Mouse (Mus musculus): Measurements from ENCODE around the gene Olfr1191-ps1. TPM values are rescaled to one million over a fixed set of nuclear protein-coding genes. Genes with fewer than 3 reads are reported as not detected.
"Not testable (repeated sequence)": the region's sequence is repeated elsewhere in the genome, so short reads cannot be mapped to it uniquely, and the experiment has no call there.

The Olfr1191-ps1 gene
- under 1 TPM in 1 of 2 experiments, not detected in 1; 0.05 TPM for total RNA-seq (2021)
- long read RNA-seq, experiment 1: 0 reads
- long read RNA-seq, experiment 2: 0 reads

DNA sequence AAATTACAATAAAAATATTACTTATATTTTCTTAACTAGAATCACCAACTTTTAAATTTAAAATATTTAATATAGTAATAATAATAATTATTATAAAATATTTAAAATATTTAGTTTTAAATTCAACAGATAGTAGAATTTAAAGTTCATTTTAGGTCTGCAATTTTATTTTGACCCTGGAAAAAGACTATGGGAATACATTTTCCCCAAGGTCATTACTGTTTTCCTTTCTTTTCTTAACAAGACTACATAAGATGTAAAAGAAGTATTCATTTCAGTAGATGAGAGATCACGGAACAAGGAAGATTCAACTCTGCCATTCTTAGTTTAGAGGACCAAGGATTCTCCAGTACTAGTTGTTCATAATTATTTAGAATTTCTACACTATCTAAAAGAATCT, at the start of gene Olfr1191-ps1:
Gene Olfr1191-ps1 (plus strand): TSS at position 301 of the 400 bp plus-strand sequence.
- not testable (repeated sequence) for DNase-seq

DNA sequence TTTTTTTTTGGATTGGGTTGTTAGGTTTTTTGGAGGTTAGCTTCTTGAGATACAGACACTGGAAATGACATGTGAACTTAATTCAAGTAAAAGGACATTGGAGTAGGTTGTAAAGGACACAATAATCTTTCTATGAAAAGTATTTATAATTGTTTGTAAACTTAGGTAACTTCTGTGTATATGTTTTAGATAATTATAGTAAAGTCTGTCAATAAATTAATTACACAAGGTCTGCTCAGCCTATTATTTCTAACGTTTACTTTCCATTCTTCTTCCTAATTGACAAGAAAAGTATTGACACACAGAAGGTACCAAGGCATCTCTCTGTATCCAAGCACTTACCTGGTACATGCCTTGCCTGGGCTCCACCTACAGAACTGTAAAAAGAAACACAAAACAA, 7.9 kb downstream of the Olfr1191-ps1 start, which contains the start of gene Olfr1192-ps1:
Gene Olfr1192-ps1 (plus strand): TSS at position 301 of the 400 bp plus-strand sequence.
- DNase-seq: no peak

GRCm38 (mm10) chr2:88675328-88675727, 35.0 kb downstream of the Olfr1191-ps1 start, which contains the start of gene Olfr1193:
TSS of gene Olfr1193 (plus strand) at chr2:88675628.
- not testable (repeated sequence) for DNase-seq

DNA sequence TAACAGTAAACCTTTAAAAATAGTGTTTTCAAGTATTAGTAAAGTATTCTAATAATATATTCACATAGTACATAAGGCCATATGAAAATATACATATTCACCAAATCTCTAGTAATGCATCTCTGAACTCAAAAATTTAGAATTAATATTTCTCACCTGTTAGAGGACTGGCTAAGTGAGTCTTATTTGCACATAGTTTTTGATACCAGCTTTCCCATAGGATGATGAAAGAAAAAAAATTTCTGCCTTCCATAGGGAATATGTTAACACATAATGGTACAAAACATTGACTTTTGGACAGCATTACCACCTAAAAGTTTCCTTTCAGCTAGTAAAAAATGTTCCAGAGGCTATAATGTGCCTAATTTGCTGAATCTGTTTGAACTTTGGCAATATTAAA, 48.7 kb downstream of the Olfr1191-ps1 start, which contains the start of gene Olfr1195:
Gene Olfr1195 (minus strand): TSS at position 101 of the 400 bp plus-strand sequence.
- DNase-seq: no peak

Other genes with a start within 250 kb of the Olfr1191-ps1 start
- not detected for gene Olfr1179, start 234.1 kb upstream of the Olfr1191-ps1 start, total RNA-seq (2021)
- gene Olfr1180, start 221.4 kb upstream of the Olfr1191-ps1 start, total RNA-seq (2021): not detected
- not detected for gene Olfr1181, start 214.4 kb upstream of the Olfr1191-ps1 start, total RNA-seq (2021)
- gene Gm13757, start 191.4 kb upstream of the Olfr1191-ps1 start, total RNA-seq (2021): not detected
- gene Olfr1183, start 185.7 kb upstream of the Olfr1191-ps1 start, total RNA-seq (2021): not detected
- gene Olfr1184, start 156.9 kb upstream of the Olfr1191-ps1 start, total RNA-seq (2021): not detected
- not detected for gene Olfr1185-ps1, start 147.2 kb upstream of the Olfr1191-ps1 start, total RNA-seq (2021)
- gene Olfr1186, start 122.0 kb upstream of the Olfr1191-ps1 start, total RNA-seq (2021): not detected
- not detected for gene Olfr1188, start 83.6 kb upstream of the Olfr1191-ps1 start, total RNA-seq (2021)
- gene Olfr1189, start 54.1 kb upstream of the Olfr1191-ps1 start, total RNA-seq (2021): not detected
- not detected for gene Olfr1192-ps1, start 8.0 kb downstream of the Olfr1191-ps1 start, total RNA-seq (2021)
- not detected for gene Olfr1193, start 35.1 kb downstream of the Olfr1191-ps1 start, total RNA-seq (2021)
- not detected for gene Olfr1195, start 48.6 kb downstream of the Olfr1191-ps1 start, total RNA-seq (2021)
- gene Olfr1196, start 64.1 kb downstream of the Olfr1191-ps1 start, total RNA-seq (2021): not detected
- gene Olfr1197, start 91.8 kb downstream of the Olfr1191-ps1 start, total RNA-seq (2021): not detected
- not detected for gene Olfr1198, start 110.8 kb downstream of the Olfr1191-ps1 start, total RNA-seq (2021)
- gene Olfr1199, start 119.9 kb downstream of the Olfr1191-ps1 start, total RNA-seq (2021): not detected
- not detected for gene Olfr1200, start 129.9 kb downstream of the Olfr1191-ps1 start, total RNA-seq (2021)
- not detected for gene Olfr1201, start 152.5 kb downstream of the Olfr1191-ps1 start, total RNA-seq (2021)
- not detected for gene Olfr1202, start 174.0 kb downstream of the Olfr1191-ps1 start, total RNA-seq (2021)
- not detected for gene Olfr1205, start 189.2 kb downstream of the Olfr1191-ps1 start, total RNA-seq (2021)
- gene Olfr1204, start 208.8 kb downstream of the Olfr1191-ps1 start, total RNA-seq (2021): not detected
- gene Olfr1206, start 222.7 kb downstream of the Olfr1191-ps1 start, total RNA-seq (2021): not detected